Mouse (Mus musculus) lung, embryonic 16.5 days (tissue): ENCODE data around the gene Ppp1r27. TPM values are rescaled to one million over a fixed set of nuclear protein-coding genes. Genes with fewer than 3 reads are reported as not detected.

Experiments used
- ATAC-seq: fragments of 200-750 bp; cut with Nextera tagmentation; 2 replicates; pipeline ENCODE4 v1.8.0; 2017; ENCODE audit warnings: low read depth, mild to moderate bottlenecking, moderate library complexity
- H3K27ac ChIP-seq: fragments of 300-500 bp; sonication (generic); 2 replicates; pipeline ENCODE4 v1.5.1; 2014; ENCODE audit warnings: mild to moderate bottlenecking, control low read depth, low read length
- H3K27me3 ChIP-seq: fragments of 300-500 bp; sonication (generic); 2 replicates; pipeline ENCODE4 v1.6.1; 2014; ENCODE audit warnings: low read depth, low read length, mixed read lengths; ENCODE audit not compliant: control insufficient read depth, insufficient read depth
- H3K36me3 ChIP-seq: fragments of 300-500 bp; sonication (generic); 2 replicates; pipeline ENCODE4 v1.6.1; 2014; ENCODE audit warnings: low read length; ENCODE audit not compliant: control insufficient read depth, insufficient read depth
- H3K4me1 ChIP-seq: fragments of 300-500 bp; sonication (generic); replicated peaks from 2 replicates; pipeline ENCODE4 v1.6.1; 2014; ENCODE audit warnings: low read length, mixed read lengths; ENCODE audit not compliant: control insufficient read depth, insufficient read depth
- H3K4me2 ChIP-seq: fragments of 300-500 bp; sonication (generic); 2 replicates; pipeline ENCODE4 v1.6.1; 2014; ENCODE audit warnings: low read depth, low read length, control low read depth
- H3K4me3 ChIP-seq: fragments of 300-500 bp; sonication (generic); 2 replicates; pipeline ENCODE4 v1.5.1; 2014; ENCODE audit warnings: mild to moderate bottlenecking, low read length, control low read depth
- H3K9ac ChIP-seq: fragments of 300-500 bp; sonication (generic); 2 replicates; pipeline ENCODE4 v1.6.1; 2014; ENCODE audit warnings: low read length, control low read depth
- H3K9me3 ChIP-seq: fragments of 300-500 bp; sonication (generic); 2 replicates; pipeline ENCODE4 v1.6.1; 2016; ENCODE audit warnings: low read length; ENCODE audit not compliant: control insufficient read depth
- WGBS: fragments of 180-500 bp; shearing (Covaris S2); extraction: QIAGEN DNeasy Blood & Tissue Kit; methylation state at CpG from one replicate; pipeline ENCODE4 v1.1.7; 2014; 5-methylcytosine and 5-hydroxymethylcytosine counted together
- polyA plus RNA-seq: library from polyadenylated mRNA; unstranded; fragments of >200 nt; fragmentation: Nextera tagmentation; extraction: Ambion mirVana; gene quantifications from 2 replicates; pipeline ENCODE4 v1.2.1, GENCODE M21; 2015

Gene Ppp1r27
- polyA plus RNA-seq, 1 experiment from 2014 or later: 0.95 TPM

DNA sequence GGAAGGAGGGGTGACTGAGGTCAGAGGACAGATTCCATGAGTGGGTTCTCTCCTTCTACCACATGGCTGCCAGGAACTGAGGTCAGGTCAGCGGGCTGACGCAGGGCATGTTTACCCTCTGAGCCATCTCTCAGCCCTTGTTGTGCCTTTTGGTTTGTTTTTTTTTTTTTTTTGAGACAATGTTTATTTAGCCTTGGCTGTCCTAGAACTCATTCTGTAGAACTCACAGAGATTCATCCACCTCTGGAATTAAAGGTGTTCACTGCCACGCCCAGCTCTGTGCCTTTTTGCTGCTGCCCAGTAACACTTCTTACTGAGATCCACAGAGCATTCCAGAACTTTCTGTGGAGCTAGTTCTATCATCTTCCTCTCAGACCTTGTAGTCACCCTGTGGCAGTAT is 45.3 kb downstream of the Ppp1r27 start:
- no peak overlapping the region for H3K9ac ChIP-seq
- H3K27me3 ChIP-seq: no peaks in the 10 kb centered on the region
- no peak overlapping the region for H3K4me3 ChIP-seq
- H3K4me2 ChIP-seq: no peak overlapping the region
- WGBS: 74% methylated on average over 3 of the region's 3 CpGs
- H3K9me3 ChIP-seq: no peaks in the 10 kb centered on the region
- no peaks in the 10 kb centered on the region for H3K36me3 ChIP-seq
- H3K4me1 ChIP-seq: peaks cover 8% of the 10 kb centered on the region
- ATAC-seq: no peak
- no peak overlapping the region for H3K27ac ChIP-seq

DNA sequence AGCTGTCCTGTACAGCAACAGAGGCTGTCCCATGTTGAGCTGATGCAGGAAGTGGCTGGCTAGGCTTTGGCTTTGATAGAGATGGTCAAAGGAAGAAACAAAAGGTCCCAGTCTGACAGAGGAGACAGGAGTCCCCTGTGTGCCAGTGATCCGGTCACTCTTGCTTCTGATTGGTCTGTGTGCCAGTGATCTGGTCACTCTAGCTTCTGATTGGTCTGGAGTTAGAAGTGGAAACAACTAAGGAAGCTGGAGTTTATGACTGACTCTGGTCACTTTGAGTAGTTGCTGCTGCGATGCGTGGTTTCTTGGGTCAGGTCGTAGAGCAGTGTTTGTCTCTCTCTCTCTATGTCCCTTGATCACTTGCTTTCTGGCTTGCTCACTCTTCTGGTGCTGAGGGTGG is 49.2 kb downstream of the Ppp1r27 start:
- no peak overlapping the region for H3K4me2 ChIP-seq
- H3K4me1 ChIP-seq: peaks cover 2% of the 10 kb centered on the region; the same call in 1 of the 2 replicates
- H3K9me3 ChIP-seq: no peaks in the 10 kb centered on the region
- ATAC-seq: no peak
- 71% methylated on average over 4 of the region's 4 CpGs for WGBS
- no peak overlapping the region for H3K4me3 ChIP-seq
- H3K36me3 ChIP-seq: peaks cover 9% of the 10 kb centered on the region
- no peak overlapping the region for H3K27ac ChIP-seq
- H3K9ac ChIP-seq: no peak overlapping the region
- no peaks in the 10 kb centered on the region for H3K27me3 ChIP-seq

DNA sequence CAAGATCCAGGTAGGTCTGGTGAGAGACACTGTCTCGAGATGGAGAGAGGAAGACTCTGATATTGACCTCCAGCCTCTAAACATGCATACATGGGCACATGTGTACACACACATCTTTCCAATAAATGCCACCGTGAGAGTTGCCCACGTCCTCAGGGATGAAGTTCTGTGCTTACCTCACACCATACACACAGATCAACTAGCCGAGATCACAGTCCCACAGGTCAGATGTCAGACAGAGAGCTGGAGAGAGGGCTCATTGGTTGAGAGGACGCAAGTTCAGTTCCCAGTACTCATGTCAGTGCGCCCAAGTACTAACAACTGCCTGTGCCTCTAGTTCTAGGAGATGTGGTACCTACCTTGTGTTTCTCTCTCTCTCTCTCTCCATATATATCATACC is 49.9 kb downstream of the Ppp1r27 start:
- WGBS: 50% methylated on average over 6 of the region's 6 CpGs
- ATAC-seq: no peak
- Histone ChIP-seq H3K4me1 (peaks cover 2% of the 10 kb centered on the region; the same call in 1 of the 2 replicates), H3K4me3 (no peak overlapping the region), H3K27me3 (no peaks in the 10 kb centered on the region), H3K4me2 (no peak overlapping the region), H3K9ac (no peak overlapping the region), H3K36me3 (peaks cover 15% of the 10 kb centered on the region), H3K27ac (no peak overlapping the region), H3K9me3 (no peaks in the 10 kb centered on the region)

DNA sequence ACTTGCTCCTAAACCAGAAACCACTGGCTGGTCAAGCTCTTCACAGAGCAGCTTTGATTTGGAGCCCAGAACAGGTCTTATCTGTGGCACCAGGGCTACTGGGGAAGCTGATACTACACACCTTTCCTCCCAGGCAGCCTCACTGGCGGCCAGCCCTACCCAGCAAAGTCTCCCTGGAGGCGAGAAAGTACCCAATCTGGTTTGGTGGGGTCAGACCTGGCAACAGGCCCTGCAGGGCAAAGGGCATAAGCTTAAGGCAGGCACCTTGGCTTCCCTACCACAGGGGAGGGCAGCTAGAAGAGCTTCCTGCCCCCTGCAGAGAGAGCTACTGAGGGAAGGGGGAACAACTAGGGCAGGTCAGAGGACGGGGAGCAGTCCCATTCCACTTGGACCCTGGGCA is 50.6 kb downstream of the Ppp1r27 start:
- Histone ChIP-seq H3K27ac (peak overlapping the region; percentile 43), H3K4me1 (peaks cover 2% of the 10 kb centered on the region; the same call in 1 of the 2 replicates), H3K27me3 (no peaks in the 10 kb centered on the region), H3K9ac (no peak overlapping the region), H3K4me3 (no peak overlapping the region), H3K9me3 (no peaks in the 10 kb centered on the region), H3K4me2 (no peak overlapping the region), H3K36me3 (peaks cover 21% of the 10 kb centered on the region)
- WGBS: 7% methylated on average over 3 of the region's 3 CpGs
- ATAC-seq: peak; percentile 75

Other genes with a start within 250 kb of the Ppp1r27 start
- gene Actg1, start 202.6 kb downstream of the Ppp1r27 start, polyA plus RNA-seq: 2,589 and 2,717 TPM in 2 replicates
- 0.64 and 0.83 TPM in 2 replicates for gene Fscn2, start 189.6 kb downstream of the Ppp1r27 start, polyA plus RNA-seq
- 36.7 and 41.4 TPM in 2 replicates for gene Faap100, start 172.4 kb downstream of the Ppp1r27 start, polyA plus RNA-seq
- gene Nploc4, start 113.4 kb downstream of the Ppp1r27 start, polyA plus RNA-seq: 25.9 and 28.2 TPM in 2 replicates
- gene Tspan10, start 108.5 kb downstream of the Ppp1r27 start, polyA plus RNA-seq: not detected in 2 replicates
- gene Pde6g, start 97.6 kb downstream of the Ppp1r27 start, polyA plus RNA-seq: 0.21 TPM in 1 of 2 replicates, not detected in the other
- 13.2 and 14.8 TPM in 2 replicates for gene Oxld1, start 93.1 kb downstream of the Ppp1r27 start, polyA plus RNA-seq
- gene Ccdc137, start 93.0 kb downstream of the Ppp1r27 start, polyA plus RNA-seq: 34.8 and 38.1 TPM in 2 replicates
- 40.3 and 44.8 TPM in 2 replicates for gene Arl16, start 83.5 kb downstream of the Ppp1r27 start, polyA plus RNA-seq
- 113 and 117 TPM in 2 replicates for gene Mrpl12, start 66.5 kb downstream of the Ppp1r27 start, polyA plus RNA-seq
- gene Slc25a10, start 59.3 kb downstream of the Ppp1r27 start, polyA plus RNA-seq: 72.5 and 73.8 TPM in 2 replicates
- gene Gcgr, start 20.4 kb downstream of the Ppp1r27 start, polyA plus RNA-seq: 1.4 and 1.7 TPM in 2 replicates
- 184 and 200 TPM in 2 replicates for gene Mcrip1, start 1.4 kb downstream of the Ppp1r27 start, polyA plus RNA-seq
- 829 and 841 TPM in 2 replicates for gene P4hb, start 22.1 kb upstream of the Ppp1r27 start, polyA plus RNA-seq
- gene Arhgdia, start 30.5 kb upstream of the Ppp1r27 start, polyA plus RNA-seq: 654 and 680 TPM in 2 replicates
- 82.6 and 266 TPM in 2 replicates for gene Alyref, start 47.2 kb upstream of the Ppp1r27 start, polyA plus RNA-seq
- 215 and 224 TPM in 2 replicates for gene Anapc11, start 47.3 kb upstream of the Ppp1r27 start, polyA plus RNA-seq
- gene Npb, start 57.3 kb upstream of the Ppp1r27 start, polyA plus RNA-seq: 1.5 and 1.6 TPM in 2 replicates
- 104 and 117 TPM in 2 replicates for gene Pcyt2, start 66.8 kb upstream of the Ppp1r27 start, polyA plus RNA-seq
- 31.8 and 32.5 TPM in 2 replicates for gene Sirt7, start 74.1 kb upstream of the Ppp1r27 start, polyA plus RNA-seq
- 13.2 and 15.0 TPM in 2 replicates for gene Mafg, start 82.5 kb upstream of the Ppp1r27 start, polyA plus RNA-seq
- gene Pycr1, start 92.6 kb upstream of the Ppp1r27 start, polyA plus RNA-seq: 22.4 and 23.4 TPM in 2 replicates
- gene Myadml2, start 97.0 kb upstream of the Ppp1r27 start, polyA plus RNA-seq: 0.97 and 1.1 TPM in 2 replicates
- gene Notum, start 110.0 kb upstream of the Ppp1r27 start, polyA plus RNA-seq: 3.2 and 4.0 TPM in 2 replicates
- gene Aspscr1, start 121.8 kb upstream of the Ppp1r27 start, polyA plus RNA-seq: 127 and 133 TPM in 2 replicates
- gene Cenpx, start 162.6 kb upstream of the Ppp1r27 start, polyA plus RNA-seq: 156 and 170 TPM in 2 replicates
- 58.2 and 63.9 TPM in 2 replicates for gene Lrrc45, start 162.8 kb upstream of the Ppp1r27 start, polyA plus RNA-seq
- 53.5 and 54.2 TPM in 2 replicates for gene Rac3, start 170.3 kb upstream of the Ppp1r27 start, polyA plus RNA-seq
- gene Dcxr, start 176.1 kb upstream of the Ppp1r27 start, polyA plus RNA-seq: 69.5 and 92.2 TPM in 2 replicates
- 194 and 348 TPM in 2 replicates for gene Cbr2, start 181.0 kb upstream of the Ppp1r27 start, polyA plus RNA-seq
- 3.9 and 5.0 TPM in 2 replicates for gene Hmga1b, start 211.7 kb upstream of the Ppp1r27 start, polyA plus RNA-seq
- gene Rfng, start 233.1 kb upstream of the Ppp1r27 start, polyA plus RNA-seq: 39.3 and 43.0 TPM in 2 replicates
- gene Gps1, start 233.1 kb upstream of the Ppp1r27 start, polyA plus RNA-seq: 187 and 188 TPM in 2 replicates
- gene Dus1l, start 245.3 kb upstream of the Ppp1r27 start, polyA plus RNA-seq: 74.0 and 80.9 TPM in 2 replicates